Mouse (Mus musculus) liver, adult 2 months (tissue): ENCODE results near the gene Prdm10.

Source experiments
- CTCF ChIP-seq: fragments of 200-500 bp; IDR thresholded peaks from 2 replicates; pipeline ENCODE4 v1.5.1; 2011; ENCODE audit warnings: low read depth, low read length, control low read depth
- POLR2A ChIP-seq: fragments of 200-500 bp; IDR thresholded peaks from 2 replicates; pipeline ENCODE4 v1.6.1; 2011; ENCODE audit warnings: low read length, control low read depth; ENCODE audit not compliant: insufficient read depth; ENCODE audit errors: extremely low read depth

- TF ChIP-seq CTCF, result no peak
- TF ChIP-seq POLR2A, result no peak
These were observed 106.2 kb downstream of the Prdm10 start for GRCm38 (mm10) chr9:31386368-31387180.
